Mouse (Mus musculus): ENCODE measurements at regions not wholly inside any gene's neighbourhood (a gene's known extent, or its start where the extent isn't known, plus 50 kb on each side); places are given as distances from the start of the nearest gene placed in this dataset.
A peak's percentile ranks its signal among the peaks of the same experiment; 100 is the strongest.

DNA sequence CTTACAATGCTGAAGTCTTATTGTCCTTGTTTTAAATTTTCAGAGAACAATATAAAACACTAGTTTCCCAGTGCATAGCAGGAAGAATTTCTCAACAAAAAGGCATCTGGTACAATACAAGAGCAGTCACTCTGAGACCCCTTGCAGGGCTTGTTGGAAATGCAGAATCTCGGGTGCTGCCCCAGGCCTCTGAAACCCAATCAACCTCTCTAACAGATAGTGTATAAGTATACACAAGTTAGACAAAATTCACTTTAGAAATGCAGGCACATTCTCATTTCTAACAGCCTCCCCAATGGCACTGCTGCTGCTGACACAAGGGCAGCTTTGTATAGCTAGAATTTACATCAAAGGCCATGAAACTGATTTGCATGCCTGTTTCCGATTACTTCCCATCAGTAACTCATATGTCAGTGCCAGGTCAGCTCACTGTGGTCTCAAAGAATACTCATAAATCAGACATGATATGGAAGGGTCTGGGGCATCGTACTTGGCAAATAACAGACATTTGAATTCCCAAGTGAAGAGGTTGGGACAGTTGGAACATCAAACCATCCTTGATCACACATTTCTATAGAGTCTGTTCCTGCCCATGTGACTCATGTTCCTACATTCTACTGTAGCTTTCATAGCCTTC is 405.2 kb downstream of the Ccser2 start:
- DNase-seq (ENCODE audit: low spot score) = no peak
- Histone ChIP-seq H3K4me2 (ENCODE audit: low read depth, low read length, poor library complexity, severe bottlenecking) (no peak overlapping the region), H3K27me3 (ENCODE audit: insufficient read depth, low read length) (no peaks in the 10 kb centered on the region), H3K27ac (ENCODE audit: low read depth, low read length) (no peak overlapping the region), H3K9me3 (ENCODE audit: low read length) (no peaks in the 10 kb centered on the region), H3K4me1 (ENCODE audit: insufficient read depth, low read length) (no peaks in the 10 kb centered on the region), H3K4me3 (ENCODE audit: low read depth, low read length) (no peak overlapping the region), H3K36me3 (ENCODE audit: insufficient read depth, low read length) (no peaks in the 10 kb centered on the region), H3K9ac (replicated peaks; ENCODE audit: low read length, poor library complexity, severe bottlenecking) (no peak overlapping the region)
- no peak for TF ChIP-seq CTCF (IDR thresholded peaks at IDR 0.05)
- ATAC-seq (ENCODE audit: low FRiP score) = no peak
- 40% methylated on average over 3 of the region's 3 CpGs for WGBS

DNA sequence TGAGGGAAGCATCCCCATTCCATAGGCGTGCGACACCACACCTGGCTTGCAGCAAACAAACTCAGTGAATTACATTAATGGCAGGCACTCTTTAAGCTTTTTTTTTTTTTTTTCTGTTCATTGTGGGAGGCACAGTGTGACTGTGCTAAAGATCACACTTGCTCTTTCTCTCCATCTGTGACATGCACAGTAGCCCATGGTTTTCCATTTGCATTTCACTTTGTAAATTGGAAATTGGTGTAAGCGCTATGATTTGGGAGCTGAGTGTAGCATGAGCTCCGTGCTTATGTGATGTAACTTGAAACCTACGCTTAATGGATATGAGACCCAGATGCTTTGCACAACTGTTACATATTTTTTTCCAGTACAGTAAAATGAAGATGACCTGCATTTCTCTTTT is 431.2 kb downstream of the Ccser2 start:
- Histone ChIP-seq H3K27ac (ENCODE audit: low read depth, low read length) (no peak overlapping the region), H3K4me2 (ENCODE audit: low read depth, low read length, poor library complexity, severe bottlenecking) (no peak overlapping the region), H3K36me3 (ENCODE audit: insufficient read depth, low read length) (no peaks in the 10 kb centered on the region), H3K4me1 (ENCODE audit: insufficient read depth, low read length) (no peaks in the 10 kb centered on the region), H3K9ac (replicated peaks; ENCODE audit: low read length, poor library complexity, severe bottlenecking) (no peak overlapping the region), H3K27me3 (ENCODE audit: insufficient read depth, low read length) (no peaks in the 10 kb centered on the region), H3K9me3 (ENCODE audit: low read length) (no peaks in the 10 kb centered on the region), H3K4me3 (ENCODE audit: low read depth, low read length) (no peak overlapping the region)
- TF ChIP-seq CTCF (IDR thresholded peaks at IDR 0.05) = no peak
- 91% methylated on average over 5 of the region's 5 CpGs for WGBS
- ATAC-seq (ENCODE audit: low FRiP score) (no peak), DNase-seq (ENCODE audit: low spot score) (no peak)

DNA sequence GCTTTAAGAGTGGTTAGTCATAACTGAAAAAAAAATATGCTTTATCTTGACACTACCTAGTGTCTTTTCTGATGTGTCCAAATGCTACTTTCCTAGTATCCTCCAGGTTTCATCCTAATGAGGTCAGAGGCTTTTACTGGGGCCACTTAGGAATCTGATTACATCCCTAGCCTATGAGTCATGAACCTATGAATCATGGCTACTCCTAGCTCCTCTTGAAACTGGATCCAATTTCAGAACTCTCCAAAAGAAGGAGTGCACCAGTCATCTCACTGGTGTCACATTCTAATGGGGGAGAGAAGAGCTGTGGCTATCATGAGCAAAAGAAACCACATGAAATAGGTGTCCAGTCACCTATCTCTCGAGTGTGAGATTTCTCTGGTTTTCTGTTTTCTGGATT is 432.6 kb downstream of the 4930474N05Rik start:
- Histone ChIP-seq H3K9me3 (ENCODE audit: low read length) (no peaks in the 10 kb centered on the region), H3K4me1 (ENCODE audit: insufficient read depth, low read length) (0 out of 2 replicates have a peak, but pooled peaks cover 3% of the 10 kb centered on the region), H3K9ac (replicated peaks; ENCODE audit: low read length, poor library complexity, severe bottlenecking) (no peak overlapping the region), H3K27me3 (ENCODE audit: insufficient read depth, low read length) (no peaks in the 10 kb centered on the region), H3K4me3 (ENCODE audit: low read depth, low read length) (no peak overlapping the region), H3K36me3 (ENCODE audit: insufficient read depth, low read length) (no peaks in the 10 kb centered on the region), H3K4me2 (ENCODE audit: low read depth, low read length, poor library complexity, severe bottlenecking) (no peak overlapping the region), H3K27ac (ENCODE audit: low read depth, low read length) (no peak overlapping the region)
- DNase-seq (ENCODE audit: low spot score) (no peak), ATAC-seq (ENCODE audit: low FRiP score) (no peak)
- TF ChIP-seq CTCF (IDR thresholded peaks at IDR 0.05) = no peak
- 79% methylated on average over 1 of the region's 1 CpGs for WGBS

DNA sequence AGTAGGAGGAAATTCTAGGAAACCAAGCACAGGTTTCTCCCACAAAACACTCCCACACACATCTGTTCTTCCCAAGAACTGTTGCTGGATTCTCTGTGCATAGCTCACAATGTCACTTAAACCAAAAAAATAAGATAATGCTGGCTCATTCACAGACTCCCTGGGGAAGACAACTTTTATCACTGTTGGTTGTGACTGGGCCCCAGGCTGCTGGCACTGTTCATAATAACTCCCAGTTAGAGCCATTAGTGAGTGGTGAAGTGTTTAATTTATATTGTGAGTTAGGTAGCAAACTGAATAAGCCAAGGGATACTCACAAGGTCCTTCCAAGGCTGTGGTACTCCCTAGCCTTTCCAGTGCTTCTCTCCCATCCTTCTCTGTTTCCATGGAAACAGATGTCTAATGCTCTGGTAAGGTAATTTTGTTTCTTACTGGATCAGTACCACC is 430.9 kb downstream of the 4930474N05Rik start:
- ATAC-seq (ENCODE audit: low FRiP score) (0 out of 2 replicates have a peak, but pooled peaks have one; percentile 49), DNase-seq (ENCODE audit: low spot score) (peak; percentile 26)
- no peaks in the 10 kb centered on the region for H3K27me3 ChIP-seq (ENCODE audit: insufficient read depth, low read length)
- H3K4me2 ChIP-seq (ENCODE audit: low read depth, low read length, poor library complexity, severe bottlenecking) = no peak overlapping the region
- H3K9ac ChIP-seq (replicated peaks; ENCODE audit: low read length, poor library complexity, severe bottlenecking) = no peak overlapping the region
- H3K27ac ChIP-seq (ENCODE audit: low read depth, low read length) = no peak overlapping the region
- no peak for TF ChIP-seq CTCF (IDR thresholded peaks at IDR 0.05)
- no peak overlapping the region for H3K4me3 ChIP-seq (ENCODE audit: low read depth, low read length)
- no peaks in the 10 kb centered on the region for H3K9me3 ChIP-seq (ENCODE audit: low read length)
- 0 out of 2 replicates have a peak, but pooled peaks cover 3% of the 10 kb centered on the region for H3K4me1 ChIP-seq (ENCODE audit: insufficient read depth, low read length)
- no peaks in the 10 kb centered on the region for H3K36me3 ChIP-seq (ENCODE audit: insufficient read depth, low read length)

DNA sequence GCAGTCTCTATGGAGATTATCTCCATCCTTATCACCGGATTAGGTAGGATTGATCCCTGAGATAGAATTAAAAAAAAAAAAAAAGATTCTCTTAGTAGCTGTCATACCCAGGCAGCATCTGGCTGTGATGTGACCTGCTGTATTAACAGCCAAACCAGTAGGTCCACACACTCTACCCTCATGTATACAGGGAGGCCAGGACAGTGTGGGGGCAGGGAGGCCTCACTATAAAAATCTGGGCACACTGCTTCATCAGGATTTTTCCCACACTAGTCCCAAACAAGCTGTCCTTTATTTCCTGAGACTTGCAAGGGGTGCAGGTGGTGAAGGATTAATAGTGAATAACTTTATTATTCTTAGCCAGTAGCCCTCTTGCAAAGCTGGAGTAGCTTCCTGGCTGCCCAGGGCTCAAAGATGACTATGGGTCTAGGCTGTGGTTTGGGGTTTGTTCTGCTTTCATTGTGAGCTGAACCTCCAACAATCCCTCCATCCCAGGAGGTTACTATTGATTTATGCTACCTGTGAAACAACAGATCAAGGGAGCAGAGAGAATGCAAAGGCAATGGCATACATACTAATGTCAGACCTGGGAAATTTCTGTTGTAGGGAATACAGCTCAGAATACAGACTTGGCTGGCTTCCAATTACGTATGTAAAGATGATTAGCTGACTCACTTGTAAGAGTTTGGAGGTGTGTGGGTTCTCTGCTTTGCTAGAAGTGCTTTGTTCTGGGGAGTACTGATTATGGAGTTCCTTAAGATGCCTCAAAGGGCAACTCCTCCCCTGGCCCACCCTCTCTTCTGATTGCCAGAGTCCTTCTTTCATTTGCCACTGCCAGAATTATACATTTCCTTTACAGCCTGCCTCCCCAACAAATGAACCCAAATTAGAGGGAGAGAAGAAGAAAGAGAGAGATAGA is 407.6 kb downstream of the 4930474N05Rik start:
- no peak overlapping the region for H3K4me2 ChIP-seq (ENCODE audit: low read depth, low read length, poor library complexity, severe bottlenecking)
- no peaks in the 10 kb centered on the region for H3K36me3 ChIP-seq (ENCODE audit: insufficient read depth, low read length)
- H3K27me3 ChIP-seq (ENCODE audit: insufficient read depth, low read length) = no peaks in the 10 kb centered on the region
- DNase-seq (ENCODE audit: low spot score) (no peak), ATAC-seq (ENCODE audit: low FRiP score) (no peak)
- no peak for TF ChIP-seq CTCF (IDR thresholded peaks at IDR 0.05)
- no peak overlapping the region for H3K27ac ChIP-seq (ENCODE audit: low read depth, low read length)
- no peak overlapping the region for H3K9ac ChIP-seq (replicated peaks; ENCODE audit: low read length, poor library complexity, severe bottlenecking)
- WGBS = 63% methylated on average over 2 of the region's 2 CpGs
- no peak overlapping the region for H3K4me3 ChIP-seq (ENCODE audit: low read depth, low read length)
- H3K9me3 ChIP-seq (ENCODE audit: low read length) = no peaks in the 10 kb centered on the region
- H3K4me1 ChIP-seq (ENCODE audit: insufficient read depth, low read length) = no peaks in the 10 kb centered on the region

DNA sequence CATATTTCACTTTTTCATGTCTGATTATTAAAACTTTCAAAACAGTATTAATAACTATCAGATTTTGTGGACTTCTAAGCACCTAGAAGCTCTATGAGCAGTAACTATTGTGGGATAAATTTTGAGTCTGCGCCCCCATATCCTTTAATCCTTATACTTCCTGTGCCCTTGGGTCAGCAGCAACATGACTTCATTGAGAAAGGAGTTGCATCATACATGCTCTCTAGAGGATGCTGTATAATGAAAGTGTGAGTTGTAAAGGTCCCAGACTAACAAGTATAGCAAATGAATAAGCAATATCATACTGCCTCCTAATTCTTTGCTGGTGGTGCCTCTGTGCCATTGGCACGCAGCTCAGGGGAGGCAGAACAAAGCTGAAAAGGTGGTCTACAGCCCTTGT is 404.6 kb downstream of the 4930474N05Rik start:
- H3K9me3 ChIP-seq (ENCODE audit: low read length) = no peaks in the 10 kb centered on the region
- no peak overlapping the region for H3K4me3 ChIP-seq (ENCODE audit: low read depth, low read length)
- no peak overlapping the region for H3K9ac ChIP-seq (replicated peaks; ENCODE audit: low read length, poor library complexity, severe bottlenecking)
- no peaks in the 10 kb centered on the region for H3K4me1 ChIP-seq (ENCODE audit: insufficient read depth, low read length)
- TF ChIP-seq CTCF (IDR thresholded peaks at IDR 0.05) = no peak
- ATAC-seq (ENCODE audit: low FRiP score) (no peak), DNase-seq (ENCODE audit: low spot score) (no peak)
- no peak overlapping the region for H3K4me2 ChIP-seq (ENCODE audit: low read depth, low read length, poor library complexity, severe bottlenecking)
- no peaks in the 10 kb centered on the region for H3K36me3 ChIP-seq (ENCODE audit: insufficient read depth, low read length)
- H3K27ac ChIP-seq (ENCODE audit: low read depth, low read length) = no peak overlapping the region
- H3K27me3 ChIP-seq (ENCODE audit: insufficient read depth, low read length) = no peaks in the 10 kb centered on the region
- 87% methylated on average over 2 of the region's 2 CpGs for WGBS
